Mouse (Mus musculus) left cerebral cortex, postnatal 14 days (tissue): ENCODE measurements around the gene Cxadr. TPM values are rescaled to one million over a fixed set of nuclear protein-coding genes. Genes with fewer than 3 reads are reported as not detected.

ENCODE experiments used
- DNase-seq, 2 experiments: peaks; one replicate each; pipeline ENCODE4 v3.0.0; 2021 to 2022; ENCODE audit warnings: low spot score in 2 of 2, mixed read lengths in 1 of 2
- intact Hi-C: fragments of 180-260 bp; cut with DNase I; formaldehyde crosslinking; loops from one replicate; pipeline ENCODE4 v1.15.1; 2025
- total RNA-seq, 2 experiments: library from RNA; stranded (reverse); gene quantifications; 2 replicates each; pipeline ENCODE4 v1.2.3; 2021

The Cxadr gene
- total RNA-seq, 2 experiments from 2014 or later, result 81.3 to 84.9 TPM

DNA sequence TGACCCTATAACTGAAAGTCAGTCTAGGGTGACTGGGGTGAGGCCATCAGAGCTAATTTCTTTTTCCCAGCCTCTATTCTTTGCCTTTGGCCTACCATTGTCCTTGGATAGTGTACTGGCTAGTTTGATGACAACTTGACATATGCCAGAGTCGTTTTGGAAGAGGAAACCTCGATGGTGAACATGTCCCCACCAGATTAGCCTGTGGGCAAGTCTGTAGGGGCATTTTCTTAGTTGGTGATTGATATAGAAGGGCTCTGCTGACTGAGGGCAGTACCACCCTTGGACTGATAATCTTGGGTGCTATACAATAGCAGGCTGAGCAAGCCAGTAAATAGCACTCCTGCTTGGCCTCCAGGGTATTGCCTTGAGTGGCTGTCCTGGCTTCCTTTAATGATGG, 101.0 kb downstream of the Cxadr start:
- intact Hi-C loops, result no loop called here
- no peak for DNase-seq

- intact Hi-C loops, result no loop called here
- no peak for DNase-seq
These were observed 105.4 kb downstream of the Cxadr start for GRCm38 (mm10) chr16:78406657-78407056.

DNA sequence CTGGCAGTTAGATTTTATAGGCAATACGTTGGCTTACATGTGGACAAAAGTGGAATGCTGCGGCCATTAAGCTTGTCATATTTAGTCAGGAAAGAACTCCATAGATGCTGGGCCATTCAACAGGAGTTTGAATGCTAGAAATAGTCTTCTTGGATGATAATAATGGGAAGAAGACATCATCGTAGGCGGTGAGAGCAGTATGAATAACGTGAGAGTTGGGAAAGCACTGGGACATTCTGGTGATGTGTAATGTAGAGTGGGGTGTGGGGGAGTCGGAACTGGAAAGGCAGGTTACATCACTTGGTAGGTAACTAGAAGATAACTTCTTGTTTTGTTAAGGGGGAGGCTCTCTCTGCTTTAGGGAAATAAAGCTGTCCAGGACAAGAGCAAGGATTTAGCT, 106.6 kb downstream of the Cxadr start:
- no peak for DNase-seq

More for the DNA sequence above, 106.6 kb downstream of the Cxadr start:
- intact Hi-C loops, result no loop called here

Other genes with a start within 250 kb of the Cxadr start
- 1 to 10 TPM; 8.7 to 9.0 TPM for gene Btg3, start 75.7 kb downstream of the Cxadr start, total RNA-seq